Mouse (Mus musculus): ENCODE results near the gene Sh2b2. TPM values are rescaled to one million over a fixed set of nuclear protein-coding genes. Genes with fewer than 3 reads are reported as not detected.
"Not testable (repeated sequence)": the region's sequence is repeated elsewhere in the genome, so short reads cannot be mapped to it uniquely, and the experiment has no call there.

Sh2b2 gene
- polyA plus RNA-seq, 1 experiment = 7.3 TPM

GRCm38 (mm10) chr5:136217932-136218381, 28.4 kb downstream of the Sh2b2 start:
- WGBS = 48% methylated on average over 4 of the region's 4 CpGs
- TF ChIP-seq CTCF (IDR thresholded peaks at IDR 0.05; ENCODE audit: extremely low read depth, insufficient read length, insufficient replicate concordance, low read depth, low read length) = no peak
- TF ChIP-seq POLR2A (IDR thresholded peaks at IDR 0.05; ENCODE audit: low read depth, low read length) = no peak
- Histone ChIP-seq H3K4me3 (ENCODE audit: low read depth, low read length) (no peak overlapping the region), H3K27me3 (ENCODE audit: control insufficient read depth, insufficient read depth, low read length) (no peaks in the 10 kb centered on the region), H3K36me3 (ENCODE audit: control insufficient read depth, insufficient read depth, low read length) (no peaks in the 10 kb centered on the region), H3K4me1 (ENCODE audit: control insufficient read depth, insufficient read depth, insufficient read length, low read length) (no peaks in the 10 kb centered on the region), H3K27ac (ENCODE audit: insufficient read depth, low read depth, low read length) (no peak overlapping the region)

GRCm38 (mm10) chr5:136217004-136217665, 29.2 kb downstream of the Sh2b2 start:
- Histone ChIP-seq H3K36me3 (ENCODE audit: control insufficient read depth, insufficient read depth, low read length) (no peaks in the 10 kb centered on the region), H3K27me3 (ENCODE audit: control insufficient read depth, insufficient read depth, low read length) (no peaks in the 10 kb centered on the region), H3K27ac (ENCODE audit: insufficient read depth, low read depth, low read length) (no peak overlapping the region), H3K4me3 (ENCODE audit: low read depth, low read length) (no peak overlapping the region), H3K4me1 (ENCODE audit: control insufficient read depth, insufficient read depth, insufficient read length, low read length) (no peaks in the 10 kb centered on the region)
- 82% methylated on average over 18 of the region's 18 CpGs for WGBS
- no peak for TF ChIP-seq POLR2A (IDR thresholded peaks at IDR 0.05; ENCODE audit: low read depth, low read length)
- TF ChIP-seq CTCF (IDR thresholded peaks at IDR 0.05; ENCODE audit: extremely low read depth, insufficient read length, insufficient replicate concordance, low read depth, low read length) = no peak

GRCm38 (mm10) chr5:136215958-136216357, 30.4 kb downstream of the Sh2b2 start:
- Histone ChIP-seq H3K36me3 (ENCODE audit: control insufficient read depth, insufficient read depth, low read length) (no peaks in the 10 kb centered on the region), H3K4me3 (ENCODE audit: low read depth, low read length) (no peak overlapping the region), H3K27me3 (ENCODE audit: control insufficient read depth, insufficient read depth, low read length) (no peaks in the 10 kb centered on the region), H3K4me1 (ENCODE audit: control insufficient read depth, insufficient read depth, insufficient read length, low read length) (no peaks in the 10 kb centered on the region), H3K27ac (ENCODE audit: insufficient read depth, low read depth, low read length) (no peak overlapping the region)
- WGBS = 67% methylated on average over 5 of the region's 5 CpGs
- TF ChIP-seq POLR2A (IDR thresholded peaks at IDR 0.05; ENCODE audit: low read depth, low read length) (no peak), CTCF (IDR thresholded peaks at IDR 0.05; ENCODE audit: extremely low read depth, insufficient read length, insufficient replicate concordance, low read depth, low read length) (no peak)

GRCm38 (mm10) chr5:136215211-136215610, 31.1 kb downstream of the Sh2b2 start:
- Histone ChIP-seq H3K27ac (ENCODE audit: insufficient read depth, low read depth, low read length) (no peak overlapping the region), H3K4me1 (ENCODE audit: control insufficient read depth, insufficient read depth, insufficient read length, low read length) (no peaks in the 10 kb centered on the region), H3K4me3 (ENCODE audit: low read depth, low read length) (no peak overlapping the region), H3K27me3 (ENCODE audit: control insufficient read depth, insufficient read depth, low read length) (no peaks in the 10 kb centered on the region), H3K36me3 (ENCODE audit: control insufficient read depth, insufficient read depth, low read length) (no peaks in the 10 kb centered on the region)
- 90% methylated on average over 3 of the region's 3 CpGs for WGBS
- peak; percentile 25; the same call in 1 of the 2 replicates for TF ChIP-seq CTCF (IDR thresholded peaks at IDR 0.05; ENCODE audit: extremely low read depth, insufficient read length, insufficient replicate concordance, low read depth, low read length)
- TF ChIP-seq POLR2A (IDR thresholded peaks at IDR 0.05; ENCODE audit: low read depth, low read length) = no peak

GRCm38 (mm10) chr5:136213716-136214115, 32.6 kb downstream of the Sh2b2 start:
- TF ChIP-seq CTCF (IDR thresholded peaks at IDR 0.05; ENCODE audit: extremely low read depth, insufficient read length, insufficient replicate concordance, low read depth, low read length) (no peak), POLR2A (IDR thresholded peaks at IDR 0.05; ENCODE audit: low read depth, low read length) (no peak)
- no peak overlapping the region for H3K27ac ChIP-seq (ENCODE audit: insufficient read depth, low read depth, low read length)
- no peak overlapping the region for H3K4me3 ChIP-seq (ENCODE audit: low read depth, low read length)
- no peaks in the 10 kb centered on the region for H3K27me3 ChIP-seq (ENCODE audit: control insufficient read depth, insufficient read depth, low read length)
- H3K36me3 ChIP-seq (ENCODE audit: control insufficient read depth, insufficient read depth, low read length) = no peaks in the 10 kb centered on the region
- no peaks in the 10 kb centered on the region for H3K4me1 ChIP-seq (ENCODE audit: control insufficient read depth, insufficient read depth, insufficient read length, low read length)
- 68% methylated on average over 5 of the region's 5 CpGs for WGBS

- H3K27ac ChIP-seq (ENCODE audit: insufficient read depth, low read depth, low read length) = no peak overlapping the region
- no peak overlapping the region for H3K4me3 ChIP-seq (ENCODE audit: low read depth, low read length)
- TF ChIP-seq CTCF (IDR thresholded peaks at IDR 0.05; ENCODE audit: extremely low read depth, insufficient read length, insufficient replicate concordance, low read depth, low read length) (no peak), POLR2A (IDR thresholded peaks at IDR 0.05; ENCODE audit: low read depth, low read length) (no peak)
- no peaks in the 10 kb centered on the region for H3K36me3 ChIP-seq (ENCODE audit: control insufficient read depth, insufficient read depth, low read length)
- no peaks in the 10 kb centered on the region for H3K27me3 ChIP-seq (ENCODE audit: control insufficient read depth, insufficient read depth, low read length)
- no peaks in the 10 kb centered on the region for H3K4me1 ChIP-seq (ENCODE audit: control insufficient read depth, insufficient read depth, insufficient read length, low read length)
- WGBS = 83% methylated on average over 11 of the region's 11 CpGs
Observed at GRCm38 (mm10) chr5:136212716-136213115, 33.6 kb downstream of the Sh2b2 start.

- H3K4me3 ChIP-seq (ENCODE audit: low read depth, low read length); H3K27ac ChIP-seq (ENCODE audit: insufficient read depth, low read depth, low read length); H3K4me1 ChIP-seq (ENCODE audit: control insufficient read depth, insufficient read depth, insufficient read length, low read length); H3K36me3 ChIP-seq (ENCODE audit: control insufficient read depth, insufficient read depth, low read length); H3K27me3 ChIP-seq (ENCODE audit: control insufficient read depth, insufficient read depth, low read length): not testable (repeated sequence)
- WGBS = 89% methylated on average over 14 of the region's 14 CpGs
Observed at GRCm38 (mm10) chr5:136211341-136212102, 34.8 kb downstream of the Sh2b2 start.
